Mouse (Mus musculus): ENCODE measurements around the gene Abhd14b. TPM values are rescaled to one million over a fixed set of nuclear protein-coding genes. Genes with fewer than 3 reads are reported as not detected.

Gene Abhd14b
- total and polyA plus RNA-seq, 2 experiments = 129 to 402 TPM

DNA sequence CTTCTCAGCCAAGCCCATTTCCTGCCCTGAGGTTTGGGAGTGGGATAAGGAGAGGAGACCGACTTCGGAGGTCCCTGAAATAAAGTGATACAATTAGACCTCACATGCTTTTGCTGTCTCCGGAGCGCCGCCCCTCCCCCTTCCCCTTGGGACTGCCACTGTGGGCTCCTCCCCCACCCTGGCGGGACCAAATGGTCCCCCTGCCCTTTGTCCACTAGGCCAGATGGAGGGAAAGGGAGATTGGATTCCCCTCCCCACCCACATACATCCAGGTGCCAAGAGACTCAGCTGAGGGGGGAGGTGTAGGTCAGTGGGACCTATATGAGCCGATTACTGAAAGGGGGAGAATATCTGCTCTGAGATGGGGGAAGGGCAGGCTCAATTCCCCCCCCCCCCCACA lies 5.6 kb downstream of the Abhd14b start:
- Histone ChIP-seq H3K27ac (replicated peaks; ENCODE audit: insufficient read depth, low read depth, low read length) (peak overlapping the region; percentile 57), H3K79me2 (ENCODE audit: control insufficient read depth, insufficient read depth, low read length) (peaks cover 11% of the 10 kb centered on the region; the same call in 1 of the 2 replicates), H3K4me1 (ENCODE audit: control insufficient read depth, insufficient read depth, low read length) (peaks cover 28% of the 10 kb centered on the region), H3K4me3 (ENCODE audit: insufficient read depth, low read depth, low read length) (no peak overlapping the region), H3K9ac (ENCODE audit: low read depth, low read length) (0 out of 2 replicates have a peak overlapping the region, but pooled peaks have one; percentile 5), H3K27me3 (ENCODE audit: control insufficient read depth, insufficient read depth, low read length) (no peaks in the 10 kb centered on the region), H3K36me3 (ENCODE audit: control insufficient read depth, insufficient read depth, low read length) (peaks cover 7% of the 10 kb centered on the region; the same call in 1 of the 2 replicates)
- TF ChIP-seq POLR2A (IDR thresholded peaks at IDR 0.05; ENCODE audit: extremely low read depth, insufficient read depth, low read length) (no peak), CTCF (IDR thresholded peaks at IDR 0.05; ENCODE audit: low read depth, low read length) (no peak)
- no peak for DNase-seq (ENCODE audit: extremely low read depth, low read depth, low spot score)
- 14% methylated on average over 7 of the region's 7 CpGs for WGBS

DNA sequence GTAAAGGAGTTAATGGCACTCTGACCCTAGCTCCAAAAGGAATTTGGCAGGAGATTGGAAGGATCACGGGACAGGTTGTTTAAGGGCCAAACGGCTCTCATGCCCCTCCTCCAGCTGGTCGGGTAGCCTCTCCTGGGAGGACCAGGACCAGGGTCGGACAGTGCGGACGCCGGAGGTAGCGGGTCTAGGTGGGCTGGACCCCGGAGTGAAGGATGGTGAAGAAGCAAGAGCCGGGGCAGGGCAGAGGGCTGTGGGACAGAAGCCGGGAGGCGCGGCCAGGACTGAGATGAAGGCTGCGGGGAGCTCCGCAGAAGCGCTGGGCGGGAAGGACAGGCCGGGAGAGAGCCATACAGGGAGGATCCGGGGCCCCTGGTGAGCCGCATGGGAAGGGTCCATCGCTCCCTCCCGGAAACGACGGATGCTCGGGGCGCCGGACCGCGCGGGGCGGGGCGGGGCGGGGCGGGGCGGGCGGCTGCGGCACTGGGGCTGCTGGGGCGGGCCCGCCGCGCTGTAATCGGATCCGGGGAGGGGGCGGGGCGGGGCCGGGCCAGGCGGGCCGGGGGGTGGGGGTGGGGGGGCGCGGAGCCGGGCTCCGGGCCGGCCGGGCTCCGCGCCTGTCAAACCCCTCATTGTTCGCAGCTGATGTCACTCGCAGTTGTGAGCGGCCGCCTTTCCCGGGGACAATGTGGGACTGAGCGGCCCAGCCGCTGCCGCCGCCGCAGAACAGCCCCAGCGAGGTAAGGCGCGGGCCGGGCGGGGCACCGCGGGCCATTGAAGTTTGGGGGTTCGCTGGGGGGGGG lies 6.2 kb downstream of the Abhd14b start, which contains the start of gene Pcbp4:
Gene Pcbp4, plus strand, starts transcription at position 21 of the 800 bp plus-strand sequence.
- DNase-seq (ENCODE audit: extremely low read depth, low read depth, low spot score) = peak; percentile 88

DNA sequence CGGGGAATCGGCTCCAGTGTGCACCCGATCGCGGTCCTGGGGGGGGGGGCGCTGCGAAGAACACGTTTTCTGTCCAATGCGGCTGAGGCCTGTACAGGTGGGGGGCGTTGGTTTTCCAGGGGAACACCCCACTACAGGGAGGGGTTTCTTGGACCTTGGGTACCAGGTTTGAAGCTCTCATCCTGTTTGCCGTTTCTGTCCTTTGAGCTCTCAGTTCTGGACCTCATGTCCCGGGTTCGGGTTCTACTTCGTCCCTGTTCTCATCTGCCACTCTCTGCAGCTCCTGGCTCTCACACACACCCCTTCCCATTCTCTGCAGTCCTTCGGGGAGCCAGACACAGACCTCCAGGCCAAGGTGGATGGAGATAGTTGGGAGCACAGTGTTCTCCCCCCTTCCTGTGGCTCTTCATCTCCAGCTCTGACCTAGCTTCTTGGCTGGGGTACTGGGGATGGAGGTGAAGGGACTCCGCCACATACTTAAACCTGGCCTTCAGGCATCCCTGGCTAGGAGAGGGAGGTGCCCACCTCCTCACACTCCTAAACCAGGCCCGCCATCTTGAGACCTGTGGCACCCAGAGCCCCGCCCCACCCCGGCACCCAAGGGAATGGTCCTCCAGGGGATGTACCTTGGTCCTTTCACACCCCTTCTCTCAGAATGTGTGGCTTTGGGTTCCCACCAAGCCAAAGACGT lies 7.0 kb downstream of the Abhd14b start:
- peaks cover 25% of the 10 kb centered on the region for H3K4me1 ChIP-seq (ENCODE audit: control insufficient read depth, insufficient read depth, low read length)
- no peak for DNase-seq (ENCODE audit: extremely low read depth, low read depth, low spot score)
- H3K36me3 ChIP-seq (ENCODE audit: control insufficient read depth, insufficient read depth, low read length) = peaks cover 7% of the 10 kb centered on the region; the same call in 1 of the 2 replicates
- peak overlapping the region; percentile 86 for H3K9ac ChIP-seq (ENCODE audit: low read depth, low read length)
- no peaks in the 10 kb centered on the region for H3K27me3 ChIP-seq (ENCODE audit: control insufficient read depth, insufficient read depth, low read length)
- peak overlapping the region; percentile 72; the same call in 1 of the 2 replicates for H3K4me3 ChIP-seq (ENCODE audit: insufficient read depth, low read depth, low read length)
- 28% methylated on average over 20 of the region's 20 CpGs for WGBS
- peaks cover 11% of the 10 kb centered on the region; the same call in 1 of the 2 replicates for H3K79me2 ChIP-seq (ENCODE audit: control insufficient read depth, insufficient read depth, low read length)
- H3K27ac ChIP-seq (replicated peaks; ENCODE audit: insufficient read depth, low read depth, low read length) = no peak overlapping the region
- no peak for TF ChIP-seq POLR2A (IDR thresholded peaks at IDR 0.05; ENCODE audit: extremely low read depth, insufficient read depth, low read length)
- TF ChIP-seq CTCF (IDR thresholded peaks at IDR 0.05; ENCODE audit: low read depth, low read length) = no peak

More for the DNA sequence above, 6.2 kb downstream of the Abhd14b start, which contains the start of gene Pcbp4:
- WGBS = under 1% methylated on average over 72 of the region's 74 CpGs
- Histone ChIP-seq H3K4me3 (ENCODE audit: insufficient read depth, low read depth, low read length) (peak within 1 kb of the TSS; percentile 72), H3K4me1 (ENCODE audit: control insufficient read depth, insufficient read depth, low read length) (peaks cover 25% of the 10 kb centered on the region), H3K27me3 (ENCODE audit: control insufficient read depth, insufficient read depth, low read length) (no peaks in the 10 kb centered on the region), H3K9ac (ENCODE audit: low read depth, low read length) (peak within 1 kb of the TSS; percentile 86), H3K36me3 (ENCODE audit: control insufficient read depth, insufficient read depth, low read length) (peaks cover 7% of the 10 kb centered on the region; the same call in 1 of the 2 replicates), H3K79me2 (ENCODE audit: control insufficient read depth, insufficient read depth, low read length) (peaks cover 11% of the 10 kb centered on the region; the same call in 1 of the 2 replicates), H3K27ac (replicated peaks; ENCODE audit: insufficient read depth, low read depth, low read length) (peak within 1 kb of the TSS; percentile 93)
- TF ChIP-seq CTCF (IDR thresholded peaks at IDR 0.05; ENCODE audit: low read depth, low read length) (no peak), POLR2A (IDR thresholded peaks at IDR 0.05; ENCODE audit: extremely low read depth, insufficient read depth, low read length) (0 out of 2 replicates have a peak, but pooled peaks have one; percentile 23)

DNA sequence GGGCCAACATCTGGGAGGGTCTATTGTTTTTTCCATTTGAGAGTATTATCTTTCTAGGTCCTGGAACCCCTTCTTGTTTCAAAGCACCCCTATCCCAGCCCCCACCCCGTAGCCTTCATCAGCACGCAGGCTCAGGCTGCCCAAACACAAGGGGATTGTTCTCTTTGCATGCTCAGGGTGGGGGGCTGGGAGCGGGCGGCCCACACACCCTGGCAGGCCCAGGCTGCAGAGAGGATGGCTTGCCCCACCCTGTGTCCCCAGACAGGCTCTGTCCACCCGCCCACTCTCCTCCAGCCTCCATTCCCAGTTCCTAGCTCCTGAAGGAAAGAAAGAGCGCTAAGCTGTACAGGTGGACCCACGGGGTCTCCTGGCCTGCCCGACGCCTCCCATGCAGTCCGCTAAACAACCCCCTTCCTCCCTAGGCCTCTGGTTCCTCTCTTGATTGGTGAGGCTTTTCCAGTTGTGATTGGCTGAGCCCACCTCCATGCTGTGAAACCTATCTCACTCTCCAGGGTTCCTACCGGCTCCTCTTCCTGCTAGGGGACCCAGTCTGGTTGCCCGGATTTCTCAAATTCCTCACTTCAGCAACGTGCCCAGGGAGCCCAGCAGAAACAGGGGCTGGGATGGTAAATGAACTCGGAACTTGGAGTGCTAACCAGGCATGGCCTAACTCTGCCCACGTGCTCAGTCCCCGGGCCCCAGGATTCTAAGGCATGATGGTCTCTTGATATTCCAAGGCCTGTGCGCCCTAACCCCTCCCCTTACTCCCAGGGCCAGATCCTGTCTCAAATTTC lies 7.8 kb downstream of the Abhd14b start:
- H3K79me2 ChIP-seq (ENCODE audit: control insufficient read depth, insufficient read depth, low read length) = peaks cover 8% of the 10 kb centered on the region; the same call in 1 of the 2 replicates
- no peak overlapping the region for H3K4me3 ChIP-seq (ENCODE audit: insufficient read depth, low read depth, low read length)
- H3K9ac ChIP-seq (ENCODE audit: low read depth, low read length) = no peak overlapping the region
- peaks cover 21% of the 10 kb centered on the region for H3K4me1 ChIP-seq (ENCODE audit: control insufficient read depth, insufficient read depth, low read length)
- no peak for TF ChIP-seq POLR2A (IDR thresholded peaks at IDR 0.05; ENCODE audit: extremely low read depth, insufficient read depth, low read length)
- no peak for TF ChIP-seq CTCF (IDR thresholded peaks at IDR 0.05; ENCODE audit: low read depth, low read length)
- no peaks in the 10 kb centered on the region for H3K27me3 ChIP-seq (ENCODE audit: control insufficient read depth, insufficient read depth, low read length)
- H3K36me3 ChIP-seq (ENCODE audit: control insufficient read depth, insufficient read depth, low read length) = peaks cover 7% of the 10 kb centered on the region; the same call in 1 of the 2 replicates
- WGBS = 86% methylated on average over 17 of the region's 17 CpGs
- H3K27ac ChIP-seq (replicated peaks; ENCODE audit: insufficient read depth, low read depth, low read length) = no peak overlapping the region
- DNase-seq (ENCODE audit: extremely low read depth, low read depth, low spot score) = no peak
